Mouse (Mus musculus) heart, embryonic 14.5 days (tissue): Measurements from ENCODE around the gene Tpi1. TPM values are rescaled to one million over a fixed set of nuclear protein-coding genes. Genes with fewer than 3 reads are reported as not detected.
"Not testable (repeated sequence)": the region's sequence is repeated elsewhere in the genome, so short reads cannot be mapped to it uniquely, and the experiment has no call there.

Experiments used
- ATAC-seq: fragments of 200-750 bp; cut with Nextera tagmentation; 2 replicates; pipeline ENCODE4 v1.8.0; 2017; ENCODE audit warnings: low read depth, moderate TSS enrichment; ENCODE audit not compliant: insufficient number of reproducible peaks, insufficient read depth, low FRiP score
- H3K27ac ChIP-seq, 2 experiments: fragments of 200-500 bp in 1 of 2; fragments of 300-500 bp in 1 of 2; sonication (generic) in 1 of 2; replicated peaks in 1 of 2; 2 replicates each; pipeline ENCODE4 v1.5.1; 2012 to 2014; ENCODE audit warnings: low read depth in 2 of 2, low read length in 2 of 2, control low read depth in 1 of 2, mild to moderate bottlenecking in 1 of 2, mixed read lengths in 1 of 2; ENCODE audit not compliant: control insufficient read depth in 1 of 2, insufficient read depth in 1 of 2
- H3K27me3 ChIP-seq: fragments of 300-500 bp; sonication (generic); 2 replicates; pipeline ENCODE4 v1.6.1; 2014; ENCODE audit warnings: mild to moderate bottlenecking, low read length, control low read depth; ENCODE audit not compliant: control insufficient read depth, insufficient read depth
- H3K36me3 ChIP-seq: fragments of 300-500 bp; sonication (generic); 2 replicates; pipeline ENCODE4 v1.6.1; 2014; ENCODE audit warnings: mild to moderate bottlenecking, control low read depth, low read length, mixed read lengths; ENCODE audit not compliant: control insufficient read depth, insufficient read depth
- H3K4me1 ChIP-seq, 2 experiments: fragments of 200-500 bp in 1 of 2; fragments of 300-500 bp in 1 of 2; sonication (generic) in 1 of 2; 2 replicates each; pipeline ENCODE4 v1.6.1; 2012 to 2014; ENCODE audit warnings: low read length in 2 of 2, control low read depth in 1 of 2, mixed read lengths in 1 of 2; ENCODE audit not compliant: control insufficient read depth in 2 of 2, insufficient read depth in 2 of 2
- H3K4me2 ChIP-seq: fragments of 300-500 bp; sonication (generic); 2 replicates; pipeline ENCODE4 v1.6.1; 2014; ENCODE audit warnings: mild to moderate bottlenecking, low read length
- H3K4me3 ChIP-seq, 2 experiments: fragments of 200-500 bp in 1 of 2; fragments of 300-500 bp in 1 of 2; sonication (generic) in 1 of 2; 2 replicates each; pipeline ENCODE4 v1.5.1; 2012 to 2014; ENCODE audit warnings: low read length in 2 of 2, mild to moderate bottlenecking in 2 of 2, control low read depth in 1 of 2, low read depth in 1 of 2, moderate library complexity in 1 of 2; ENCODE audit not compliant: control insufficient read depth in 1 of 2, insufficient read depth in 1 of 2
- H3K9ac ChIP-seq: fragments of 300-500 bp; sonication (generic); 2 replicates; pipeline ENCODE4 v1.6.1; 2014; ENCODE audit warnings: mild to moderate bottlenecking, low read length
- H3K9me3 ChIP-seq: fragments of 300-500 bp; sonication (generic); 2 replicates; pipeline ENCODE4 v1.6.1; 2016; ENCODE audit warnings: low read length, control low read depth; ENCODE audit not compliant: control insufficient read depth
- WGBS: fragments of 180-500 bp; shearing (Covaris S2); extraction: QIAGEN DNeasy Blood & Tissue Kit; methylation state at CpG from one replicate; pipeline ENCODE4 v1.1.7; 2014; 5-methylcytosine and 5-hydroxymethylcytosine counted together
- polyA plus RNA-seq: library from polyadenylated mRNA; unstranded; fragments of >200 nt; fragmentation: Nextera tagmentation; extraction: Ambion mirVana; gene quantifications from 2 replicates; pipeline ENCODE4 v1.2.1, GENCODE M21; 2014

Gene Tpi1
- polyA plus RNA-seq, 1 experiment from 2014 or later = 1,545 TPM

- peaks cover 26% of the 10 kb centered on the region for H3K36me3 ChIP-seq
- peaks cover 20 to 49% of the 10 kb centered on the region in 2 experiments for H3K4me1 ChIP-seq
- no peak overlapping the region for H3K4me3 ChIP-seq
- peak overlapping the region; percentile 7 to 96; a peak in 2 of 4 replicates for H3K27ac ChIP-seq
- WGBS = 47% methylated on average over 4 of the region's 4 CpGs
- no peaks in the 10 kb centered on the region for H3K9me3 ChIP-seq
- ATAC-seq = no peak
- H3K4me2 ChIP-seq = peak overlapping the region; percentile 98; the same call in 1 of the 2 replicates
- peak overlapping the region; percentile 30; the same call in 1 of the 2 replicates for H3K9ac ChIP-seq
- no peaks in the 10 kb centered on the region for H3K27me3 ChIP-seq
Observed at GRCm38 (mm10) chr6:124807366-124807765, 6.7 kb downstream of the Tpi1 start.

GRCm38 (mm10) chr6:124806446-124807140 is 7.5 kb downstream of the Tpi1 start:
- 80% methylated on average over 7 of the region's 7 CpGs for WGBS
- peak overlapping the region; percentile 61 to 90 for H3K27ac ChIP-seq
- H3K4me3 ChIP-seq = peak overlapping the region in 1 of 2 experiments; percentile 46; a peak in 2 of 4 replicates
- H3K9me3 ChIP-seq = no peaks in the 10 kb centered on the region
- peak overlapping the region; percentile 13 for H3K9ac ChIP-seq
- no peak for ATAC-seq
- no peaks in the 10 kb centered on the region for H3K27me3 ChIP-seq
- peaks cover 14 to 42% of the 10 kb centered on the region in 2 experiments for H3K4me1 ChIP-seq
- peaks cover 18% of the 10 kb centered on the region for H3K36me3 ChIP-seq
- H3K4me2 ChIP-seq = peak overlapping the region; percentile 72

- Histone ChIP-seq H3K9me3 (no peaks in the 10 kb centered on the region), H3K4me1 (peaks cover 14 to 37% of the 10 kb centered on the region in 2 experiments), H3K27ac (peak overlapping the region; percentile 66 to 90), H3K36me3 (peaks cover 8% of the 10 kb centered on the region), H3K27me3 (no peaks in the 10 kb centered on the region), H3K4me2 (peak overlapping the region; percentile 72), H3K9ac (peak overlapping the region; percentile 69), H3K4me3 (peak overlapping the region; percentile 45 to 46)
- 1% methylated on average over 34 of the region's 34 CpGs for WGBS
- ATAC-seq = peak; percentile 70
Observed at GRCm38 (mm10) chr6:124805341-124806321, 8.5 kb downstream of the Tpi1 start.

GRCm38 (mm10) chr6:124804341-124804740 is 9.8 kb downstream of the Tpi1 start:
- Histone ChIP-seq H3K4me1 (peaks cover 9 to 27% of the 10 kb centered on the region in 2 experiments), H3K4me3 (no peak overlapping the region), H3K27me3 (no peaks in the 10 kb centered on the region), H3K9me3 (no peaks in the 10 kb centered on the region), H3K36me3 (no peaks in the 10 kb centered on the region), H3K4me2 (no peak overlapping the region), H3K9ac (no peak overlapping the region), H3K27ac (no peak overlapping the region)
- ATAC-seq = no peak
- WGBS = 85% methylated on average over 3 of the region's 3 CpGs

- not testable (repeated sequence) for H3K27ac ChIP-seq, H3K4me2 ChIP-seq, H3K9me3 ChIP-seq, H3K9ac ChIP-seq, H3K27me3 ChIP-seq, H3K4me3 ChIP-seq, H3K36me3 ChIP-seq, ATAC-seq
- H3K4me1 ChIP-seq = peaks cover 9 to 27% of the 10 kb centered on the region in 2 experiments
- 93% methylated on average over 4 of the region's 4 CpGs for WGBS
Observed at GRCm38 (mm10) chr6:124803691-124804090, 10.4 kb downstream of the Tpi1 start.

GRCm38 (mm10) chr6:124803061-124803460 is 11.0 kb downstream of the Tpi1 start:
- H3K27me3 ChIP-seq = no peaks in the 10 kb centered on the region
- H3K4me1 ChIP-seq = peaks cover 7 to 23% of the 10 kb centered on the region in 2 experiments
- H3K27ac ChIP-seq = no peak overlapping the region
- H3K4me2 ChIP-seq = no peak overlapping the region
- no peak overlapping the region for H3K9ac ChIP-seq
- H3K9me3 ChIP-seq = no peaks in the 10 kb centered on the region
- WGBS = 81% methylated on average over 3 of the region's 3 CpGs
- no peak for ATAC-seq
- H3K36me3 ChIP-seq = no peaks in the 10 kb centered on the region
- H3K4me3 ChIP-seq = no peak overlapping the region

- ATAC-seq, H3K27ac ChIP-seq, H3K9me3 ChIP-seq, H3K9ac ChIP-seq, H3K27me3 ChIP-seq, H3K36me3 ChIP-seq: not testable (repeated sequence)
- H3K4me3 ChIP-seq = peak overlapping the region in 1 of 2 experiments; percentile 16; a peak in 2 of 4 replicates
- 25% methylated on average over 4 of the region's 9 CpGs for WGBS
- peak overlapping the region; percentile 51 for H3K4me2 ChIP-seq
- peaks cover 5 to 16% of the 10 kb centered on the region in 2 experiments for H3K4me1 ChIP-seq
Observed at GRCm38 (mm10) chr6:124802400-124802799, 11.7 kb downstream of the Tpi1 start.
